Mouse (Mus musculus) CH12.LX (cell line): Measurements from ENCODE around the gene B4galt2. TPM values are rescaled to one million over a fixed set of nuclear protein-coding genes. Genes with fewer than 3 reads are reported as not detected.
A peak's percentile ranks its signal among the peaks of the same experiment; 100 is the strongest.

Experiments
- DNase-seq: peaks from one replicate; pipeline ENCODE4 v3.0.0-alpha.2; 2013; ENCODE audit errors: extremely low read depth
- H3K27ac ChIP-seq: 2 replicates; pipeline ENCODE4 v1.5.1; 2012; ENCODE audit warnings: low read depth, mild to moderate bottlenecking, control low read depth, moderate library complexity; ENCODE audit not compliant: insufficient read depth
- H3K27me3 ChIP-seq: replicated peaks from 2 replicates; pipeline ENCODE3; 2012; ENCODE audit warnings: inconsistent platforms
- H3K36me3 ChIP-seq, 2 experiments: replicated peaks in 1 of 2; 2 replicates each; pipeline versions ENCODE3 to v1.6.1; 2012; ENCODE audit warnings: inconsistent platforms in 1 of 2, low read length in 1 of 2, mild to moderate bottlenecking in 1 of 2, mixed read lengths in 1 of 2, moderate library complexity in 1 of 2; ENCODE audit not compliant: control insufficient read depth in 1 of 2, insufficient read depth in 1 of 2
- H3K4me1 ChIP-seq, 2 experiments: 2 replicates each; pipeline ENCODE4 v1.6.1; 2012; ENCODE audit warnings: inconsistent platforms in 1 of 2, moderate library complexity in 1 of 2; ENCODE audit not compliant: insufficient read depth in 2 of 2, control insufficient read depth in 1 of 2
- H3K4me2 ChIP-seq: 2 replicates; pipeline ENCODE4 v1.6.1; 2012; ENCODE audit warnings: low read depth, mild to moderate bottlenecking, control low read depth; ENCODE audit not compliant: poor library complexity, insufficient read depth, severe bottlenecking
- H3K4me3 ChIP-seq, 3 experiments: fragments of 150-350 bp in 1 of 3; sonication (generic) in 1 of 3; replicated peaks in 1 of 3; 2 replicates each; pipeline versions ENCODE3 to v1.5.1; 2011 to 2012; ENCODE audit warnings: low read depth in 2 of 3, low read length in 2 of 3, mild to moderate bottlenecking in 2 of 3, moderate library complexity in 2 of 3, control low read depth in 1 of 3, improper control_type of control experiment in 1 of 3, inconsistent platforms in 1 of 3, mixed read lengths in 1 of 3; ENCODE audit not compliant: poor library complexity in 1 of 3
- H3K79me2 ChIP-seq: replicated peaks from 2 replicates; pipeline ENCODE4 v1.6.1; 2012; ENCODE audit warnings: mild to moderate bottlenecking, moderate library complexity; ENCODE audit not compliant: control insufficient read depth, poor library complexity, insufficient read depth, severe bottlenecking; ENCODE audit errors: extremely low read depth
- H3K9ac ChIP-seq: 2 replicates; pipeline ENCODE4 v1.6.1; 2012; ENCODE audit warnings: low read depth, mild to moderate bottlenecking, control low read depth, moderate library complexity; ENCODE audit not compliant: insufficient read depth
- H3K9me3 ChIP-seq: replicated peaks from 2 replicates; pipeline ENCODE3; 2012; ENCODE audit warnings: low read length, inconsistent platforms, mixed read lengths
- CHD1 ChIP-seq: IDR thresholded peaks from 2 replicates; pipeline ENCODE4 v1.6.1; 2012; ENCODE audit warnings: low read depth, low read length, improper control_type of control experiment, inconsistent platforms
- CTCF ChIP-seq, 2 experiments: IDR thresholded peaks in 1 of 2; conservative IDR thresholded peaks in 1 of 2; 2 replicates each; pipeline ENCODE4 v1.5.1; 2011 to 2012; ENCODE audit warnings: low read depth in 2 of 2, low read length in 2 of 2, improper control_type of control experiment in 1 of 2, inconsistent platforms in 1 of 2, mild to moderate bottlenecking in 1 of 2, moderate library complexity in 1 of 2
- GABPA ChIP-seq: IDR thresholded peaks from 2 replicates; pipeline ENCODE4 v1.6.1; 2012; ENCODE audit warnings: low read depth, low read length, improper control_type of control experiment, inconsistent platforms; ENCODE audit not compliant: insufficient replicate concordance
- JUN ChIP-seq: IDR thresholded peaks from 2 replicates; pipeline ENCODE4 v1.6.1; 2011; ENCODE audit warnings: low read depth, mild to moderate bottlenecking, low read length, improper control_type of control experiment, moderate library complexity; ENCODE audit not compliant: insufficient read depth
- MAFK ChIP-seq: IDR thresholded peaks from 2 replicates; pipeline ENCODE4 v1.6.1; 2011; ENCODE audit warnings: low read length, improper control_type of control experiment; ENCODE audit not compliant: insufficient replicate concordance
- MAX ChIP-seq: IDR thresholded peaks from 2 replicates; pipeline ENCODE4 v1.6.1; 2011; ENCODE audit warnings: low read length, improper control_type of control experiment
- MXI1 ChIP-seq: IDR thresholded peaks from 2 replicates; pipeline ENCODE4 v1.6.1; 2011; ENCODE audit warnings: mild to moderate bottlenecking, low read depth, low read length, improper control_type of control experiment
- MYC ChIP-seq: IDR thresholded peaks from 2 replicates; pipeline ENCODE4 v1.6.1; 2011; ENCODE audit warnings: low read depth, mild to moderate bottlenecking, improper control_type of control experiment, low read length
- PAX5 ChIP-seq: IDR thresholded peaks from 2 replicates; pipeline ENCODE4 v1.6.1; 2012; ENCODE audit warnings: low read length, inconsistent platforms, mixed read lengths
- RAD21 ChIP-seq: IDR thresholded peaks from 2 replicates; pipeline ENCODE4 v1.6.1; 2011; ENCODE audit warnings: low read depth, mild to moderate bottlenecking, low read length, improper control_type of control experiment, moderate library complexity
- RCOR1 ChIP-seq: conservative IDR thresholded peaks from 2 replicates; pipeline ENCODE4 v1.6.1; 2012; ENCODE audit warnings: low read depth, mild to moderate bottlenecking, inconsistent platforms, low read length, improper control_type of control experiment
- SMC3 ChIP-seq: IDR thresholded peaks from 2 replicates; pipeline ENCODE4 v1.6.1; 2011; ENCODE audit warnings: low read depth, low read length, improper control_type of control experiment
- USF1 ChIP-seq: IDR thresholded peaks from 2 replicates; pipeline ENCODE4 v1.6.1; 2014; ENCODE audit warnings: low read depth, mild to moderate bottlenecking, inconsistent platforms, low read length, improper control_type of control experiment
- USF2 ChIP-seq: conservative IDR thresholded peaks from 2 replicates; pipeline ENCODE4 v1.6.1; 2011; ENCODE audit warnings: low read depth, low read length, improper control_type of control experiment
- ZMIZ1 ChIP-seq: IDR thresholded peaks from 2 replicates; pipeline ENCODE4 v1.6.1; 2012; ENCODE audit warnings: low read depth, mild to moderate bottlenecking, inconsistent platforms, low read length, improper control_type of control experiment
- dilution Hi-C: fragments of 300-500 bp; cut with MboI; formaldehyde crosslinking; loops from 2 replicates; pipeline ENCODE4 v1.14.3; 2020; ENCODE audit warnings: low sequenced_read_pairs; ENCODE audit not compliant: extremely low pct_unique_long_range_greater_than_20kb, extremely low pct_ligation_motif_present
- in situ Hi-C: fragments of 300-500 bp; cut with MboI; formaldehyde crosslinking; loops from 3 replicates; pipeline ENCODE4 v1.14.3; 2019; ENCODE audit warnings: low sequenced_read_pairs, low pct_ligation_motif_present, low pct_unique_long_range_greater_than_20kb, mixed read lengths
- polyA plus RNA-seq: library from polyadenylated mRNA; unstranded; fragments of >175 nt; gene quantifications from 2 replicates; pipeline ENCODE4 v1.2.1, GENCODE M21; 2012; ENCODE audit warnings: low read depth; ENCODE audit not compliant: insufficient read length
- total RNA-seq, 2 experiments: library from RNA; depleted of rRNA; stranded (reverse); fragments of 300-350 nt in 1 of 2; fragments of >200 nt in 1 of 2; gene quantifications; 2 replicates each; pipeline ENCODE4 v1.2.3; 2012 to 2014

B4galt2 gene
- total and polyA plus RNA-seq, 3 experiments = 0.14 to 0.25 TPM; not detected in 1

- peak; percentile 29 for DNase-seq
- Histone ChIP-seq H3K9me3 (peaks cover 2% of the 10 kb centered on the region), H3K4me3 (no peak overlapping the region), H3K79me2 (no peaks in the 10 kb centered on the region), H3K9ac (no peak overlapping the region), H3K27ac (no peak overlapping the region), H3K36me3 (peaks cover 0 to 7% of the 10 kb centered on the region in 2 experiments), H3K27me3 (no peaks in the 10 kb centered on the region), H3K4me1 (peaks cover 2 to 15% of the 10 kb centered on the region in 2 experiments; a peak in 2 of 4 replicates), H3K4me2 (0 out of 2 replicates have a peak overlapping the region, but pooled peaks have one; percentile 21)
- TF ChIP-seq CTCF (conservative IDR thresholded peaks at IDR 0.05 in 1 of 2, IDR thresholded peaks at IDR 0.05 in 1 of 2; ENCODE audit: low read depth in 2 of 2, low read length in 2 of 2) = peak; percentile 78 to 82
- TF ChIP-seq RAD21 = peak; percentile 52
- peak; percentile 78 for TF ChIP-seq SMC3
- no peak for TF ChIP-seq MXI1
- in situ Hi-C loops = loop anchor here (5.0 kb wide), 1 partner anchor 159 kb away; no protein-coding TSS in a partner anchor
- dilution Hi-C loops = no loop called here
These were observed 44.9 kb upstream of the B4galt2 start for GRCm38 (mm10) chr4:117928234-117928633.

- no peaks in the 10 kb centered on the region for H3K79me2 ChIP-seq
- no peak for DNase-seq
- no peak overlapping the region for H3K27ac ChIP-seq
- H3K4me3 ChIP-seq = no peak overlapping the region
- H3K9ac ChIP-seq = no peak overlapping the region
- no peaks in the 10 kb centered on the region for H3K27me3 ChIP-seq
- in situ Hi-C loops (loop anchor here (5.0 kb wide), 1 partner anchor 160 kb away; no protein-coding TSS in a partner anchor), dilution Hi-C loops (no loop called here)
- peaks cover 2 to 15% of the 10 kb centered on the region in 2 experiments; a peak in 2 of 4 replicates for H3K4me1 ChIP-seq
- no peak overlapping the region for H3K4me2 ChIP-seq
- peaks cover 2% of the 10 kb centered on the region for H3K9me3 ChIP-seq
- no peak for TF ChIP-seq RCOR1
- no peak for TF ChIP-seq PAX5
- TF ChIP-seq MYC = no peak
- TF ChIP-seq USF2 = no peak
- no peak for TF ChIP-seq ZMIZ1
- no peak for TF ChIP-seq MXI1
- no peak for TF ChIP-seq USF1
- no peak for TF ChIP-seq GABPA
- TF ChIP-seq CHD1 = no peak
- no peak for TF ChIP-seq MAFK
- no peak for TF ChIP-seq MAX
- TF ChIP-seq JUN = no peak
- TF ChIP-seq SMC3 = no peak
- H3K36me3 ChIP-seq = no peaks in the 10 kb centered on the region
These were observed 43.5 kb upstream of the B4galt2 start for GRCm38 (mm10) chr4:117926545-117927482.
